Mouse (Mus musculus): ENCODE measurements at regions not wholly inside any gene's neighbourhood (a gene's known extent, or its start where the extent isn't known, plus 50 kb on each side); places are given as distances from the start of the nearest gene placed in this dataset.

DNA sequence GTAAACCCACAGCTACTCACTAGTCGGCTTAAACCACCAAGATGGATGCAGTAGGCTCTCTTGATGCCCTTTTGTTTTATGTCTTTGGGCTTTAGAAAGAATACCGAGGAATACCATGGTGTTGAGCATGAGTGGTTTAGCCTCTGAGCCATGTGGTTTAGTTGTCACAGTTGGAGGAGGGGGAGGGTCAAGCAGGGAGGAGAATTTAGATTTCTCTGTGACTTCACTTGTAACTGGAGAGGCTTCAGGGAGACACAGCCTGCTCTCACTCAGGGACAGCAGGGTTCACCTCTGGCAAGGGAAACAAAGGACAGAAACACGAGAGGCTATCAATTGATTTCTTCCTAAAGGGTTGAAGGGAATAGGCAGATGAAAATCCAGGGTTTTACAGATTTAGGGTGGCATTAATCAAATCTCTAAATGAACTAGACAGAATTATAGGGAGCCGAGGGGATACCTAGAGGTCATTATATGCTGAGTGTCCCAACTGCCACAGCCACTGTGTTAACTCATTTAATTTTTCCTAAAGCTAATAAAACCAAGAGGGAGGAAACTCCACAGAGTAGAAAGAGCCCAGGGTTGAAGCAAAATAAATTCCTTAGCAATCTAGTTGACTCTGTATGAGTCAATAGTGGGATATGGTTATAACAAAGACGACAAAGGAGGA lies 2113.7 kb upstream of the 5930422O12Rik start:
- DNase-seq: no peak

DNA sequence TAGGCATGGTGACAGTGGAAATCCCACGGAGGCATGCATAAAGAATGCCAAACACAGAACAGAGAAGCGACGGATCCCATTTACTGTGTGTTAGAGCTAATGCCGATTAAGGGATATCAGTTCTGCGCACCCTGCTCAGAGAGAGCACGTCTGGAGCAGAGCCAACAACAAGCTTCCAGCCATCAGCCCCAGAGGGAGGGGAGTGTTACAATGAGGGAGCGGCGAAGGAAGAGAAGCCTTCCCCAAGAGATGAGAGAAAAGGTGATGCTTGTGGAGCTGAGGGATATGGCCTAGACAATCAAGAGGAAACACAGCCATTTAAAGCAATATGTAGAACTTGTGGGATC lies 2113.2 kb upstream of the 5930422O12Rik start:
- no peak for DNase-seq

DNA sequence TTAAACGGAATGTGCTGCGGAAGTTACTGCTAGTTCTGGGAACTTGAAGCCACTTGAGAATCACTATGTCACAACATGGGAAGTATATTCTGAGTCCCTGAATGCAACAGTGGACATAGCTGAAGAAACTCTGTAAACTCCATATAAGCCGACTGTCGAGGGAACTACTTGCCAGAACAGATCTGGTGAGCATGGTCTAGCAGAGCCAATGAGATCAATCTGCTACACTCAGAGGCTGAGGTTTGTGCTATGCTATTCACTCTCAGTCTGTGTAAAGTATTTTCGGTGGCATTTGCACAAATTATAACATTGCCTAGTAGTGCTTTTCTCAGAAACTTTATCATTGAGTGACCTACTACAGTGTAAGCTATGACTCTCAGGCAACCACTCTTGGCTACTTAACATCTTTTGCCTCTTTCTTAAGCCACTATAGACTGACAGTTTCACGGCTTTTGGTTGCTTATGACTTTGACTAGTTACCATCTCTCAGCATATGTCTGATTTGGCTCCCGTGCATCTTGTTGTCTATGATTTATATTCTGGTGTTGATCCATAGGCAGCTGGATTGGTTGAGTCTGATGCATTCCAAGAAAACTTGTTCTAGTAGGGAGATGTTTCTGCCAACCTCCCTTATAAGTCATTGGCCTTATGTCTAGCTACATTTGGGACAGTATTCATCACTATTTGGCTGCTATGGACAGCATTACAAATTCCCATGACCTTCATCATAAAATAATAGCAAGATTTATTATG lies 2094.8 kb upstream of the 5930422O12Rik start:
- DNase-seq: no peak

DNA sequence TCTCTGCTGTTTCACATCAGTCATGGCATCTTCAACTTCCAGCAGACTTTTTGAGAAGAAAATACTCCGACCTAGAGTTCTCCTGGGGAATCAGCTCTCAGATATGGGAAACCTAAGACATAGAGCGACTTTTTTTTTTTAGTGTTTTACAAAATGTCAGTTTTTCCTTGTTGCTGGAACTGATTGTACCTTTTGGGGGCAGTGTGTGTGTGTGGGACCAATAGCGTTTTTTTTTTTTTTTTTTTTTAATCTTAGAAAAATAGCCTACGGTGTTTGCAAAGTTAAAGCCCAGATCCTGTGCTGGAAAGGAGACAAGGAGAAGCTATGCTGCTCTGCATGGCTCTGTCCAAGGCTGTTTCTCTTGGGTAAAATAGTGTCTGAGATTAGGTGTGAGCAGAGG lies 2080.0 kb upstream of the 5930422O12Rik start:
- DNase-seq: no peak

DNA sequence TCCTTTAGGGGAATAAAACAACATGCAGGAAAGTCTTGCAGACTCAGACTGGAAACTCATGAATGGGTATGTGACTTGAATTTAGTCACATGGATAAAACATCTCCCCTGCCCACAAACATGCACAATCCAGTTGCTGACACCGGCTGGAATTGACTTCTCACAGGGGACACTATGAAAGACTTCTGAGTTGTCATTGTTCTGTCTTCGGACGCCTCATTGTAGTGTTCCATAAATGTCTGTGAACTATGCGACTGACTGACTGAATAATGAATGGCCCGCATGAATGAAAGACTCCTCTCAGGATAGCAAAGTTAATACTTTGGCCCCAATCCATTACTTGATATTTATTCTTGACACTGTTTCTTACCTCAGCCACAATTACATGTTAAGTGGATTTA lies 2058.9 kb upstream of the 5930422O12Rik start:
- DNase-seq: no peak

DNA sequence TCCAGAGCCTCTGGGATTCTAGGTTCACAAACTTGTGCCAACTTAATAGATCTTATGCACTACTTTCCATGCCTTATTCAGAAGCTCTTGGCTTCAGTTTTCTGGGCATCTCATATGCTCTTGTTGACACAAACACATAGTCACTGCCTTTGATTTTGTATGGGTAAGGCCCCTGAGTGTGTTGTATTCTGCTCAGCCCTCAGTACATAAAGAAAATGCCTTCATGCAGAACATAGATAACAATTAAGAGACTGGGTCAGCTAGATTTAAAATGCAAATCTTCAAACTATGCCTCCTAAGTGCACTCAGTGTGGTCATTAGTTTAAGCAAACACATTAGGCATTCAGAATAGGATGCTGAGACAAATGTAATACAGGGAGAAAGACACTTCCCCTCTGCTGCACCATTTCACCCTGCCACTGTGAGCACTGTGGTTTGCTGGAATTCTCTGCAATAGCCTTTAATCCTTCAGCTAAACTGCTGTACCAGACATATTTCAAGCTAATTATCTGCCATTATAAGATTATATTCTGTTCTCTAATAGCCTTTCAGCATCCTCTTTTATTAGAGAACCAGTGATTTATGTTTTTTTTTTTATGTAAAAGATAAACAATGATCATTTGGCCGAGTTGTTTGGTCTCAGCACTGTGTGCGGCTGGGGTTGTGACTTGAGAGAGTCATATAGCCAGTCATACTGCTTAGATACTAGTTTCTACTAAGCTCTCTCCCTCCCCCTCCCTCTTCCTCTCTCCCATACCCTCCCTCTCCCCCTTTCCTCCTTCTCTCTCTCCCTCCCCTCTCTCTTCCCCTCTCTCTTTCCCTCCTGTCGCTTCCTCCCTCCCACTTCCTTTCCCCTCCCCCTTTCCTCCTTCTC lies 2058.1 kb upstream of the 5930422O12Rik start:
- DNase-seq: no peak

DNA sequence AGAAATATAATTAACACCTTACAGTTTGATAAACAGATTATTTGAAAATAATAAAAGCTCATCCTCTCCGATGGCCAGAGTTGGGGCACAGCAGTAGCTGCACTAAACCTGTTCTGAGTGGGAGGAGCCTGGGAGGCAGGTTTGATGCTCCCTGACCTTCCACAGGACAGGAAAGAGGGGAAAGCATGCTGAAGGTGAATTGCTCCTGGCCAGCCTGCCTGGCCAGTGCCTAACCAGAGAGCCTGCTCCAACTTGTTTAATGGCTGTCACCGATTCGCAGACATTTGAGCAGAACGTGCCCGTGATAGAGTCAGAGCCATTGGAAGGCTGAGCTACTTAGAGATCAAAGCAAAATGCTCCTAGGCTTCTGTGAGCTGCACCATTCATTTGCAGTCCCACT lies 2056.9 kb upstream of the 5930422O12Rik start:
- no peak for DNase-seq

DNA sequence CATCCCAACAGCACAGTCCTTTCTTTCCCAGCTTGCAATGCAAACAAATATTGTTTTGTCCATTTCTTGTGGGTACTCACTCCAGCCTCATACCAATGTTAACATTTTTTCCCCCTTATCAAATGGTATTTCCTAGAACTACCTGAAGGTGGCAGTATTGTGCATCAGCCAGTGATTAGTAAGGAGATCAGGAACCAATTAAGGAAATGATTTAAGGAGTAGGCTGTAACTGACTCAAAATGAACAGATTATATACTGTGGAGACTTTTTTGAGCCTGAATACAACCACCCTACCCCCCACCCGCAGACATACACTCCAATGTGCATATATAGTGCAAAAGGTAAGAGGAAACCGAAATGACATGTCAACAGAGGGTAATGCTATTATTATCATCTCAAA lies 2056.1 kb upstream of the 5930422O12Rik start:
- no peak for DNase-seq

DNA sequence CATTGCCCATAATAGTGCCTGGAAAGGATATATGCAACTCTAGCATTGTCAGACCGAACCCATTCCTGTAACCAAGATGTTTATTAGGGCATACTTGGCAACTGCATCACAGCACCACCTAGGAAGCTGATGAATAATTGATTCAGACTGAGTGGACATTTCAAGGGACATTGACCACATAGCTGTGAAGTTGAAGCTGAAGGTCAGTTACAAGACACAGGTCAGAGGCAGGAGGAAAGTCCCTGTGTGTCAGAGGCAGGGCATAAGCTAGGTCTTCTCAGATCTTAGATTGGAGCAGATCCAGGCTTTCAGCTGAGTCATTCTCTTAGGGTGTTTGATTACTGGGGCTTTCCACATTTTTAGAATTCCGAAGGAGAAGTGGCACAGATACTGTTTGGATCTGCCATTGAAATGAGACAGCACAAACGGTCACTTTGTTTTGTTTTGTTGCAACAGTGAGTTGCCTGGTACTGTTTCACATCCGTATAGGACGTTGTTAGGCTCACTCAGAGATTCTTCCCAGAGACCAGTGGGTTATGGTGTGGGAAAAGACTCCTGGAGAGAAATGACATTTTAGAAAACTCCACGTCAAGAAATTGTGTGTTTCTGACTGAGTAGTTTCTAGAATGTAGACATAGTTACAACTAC lies 2055.2 kb upstream of the 5930422O12Rik start:
- DNase-seq: peak; percentile 5 to 31

DNA sequence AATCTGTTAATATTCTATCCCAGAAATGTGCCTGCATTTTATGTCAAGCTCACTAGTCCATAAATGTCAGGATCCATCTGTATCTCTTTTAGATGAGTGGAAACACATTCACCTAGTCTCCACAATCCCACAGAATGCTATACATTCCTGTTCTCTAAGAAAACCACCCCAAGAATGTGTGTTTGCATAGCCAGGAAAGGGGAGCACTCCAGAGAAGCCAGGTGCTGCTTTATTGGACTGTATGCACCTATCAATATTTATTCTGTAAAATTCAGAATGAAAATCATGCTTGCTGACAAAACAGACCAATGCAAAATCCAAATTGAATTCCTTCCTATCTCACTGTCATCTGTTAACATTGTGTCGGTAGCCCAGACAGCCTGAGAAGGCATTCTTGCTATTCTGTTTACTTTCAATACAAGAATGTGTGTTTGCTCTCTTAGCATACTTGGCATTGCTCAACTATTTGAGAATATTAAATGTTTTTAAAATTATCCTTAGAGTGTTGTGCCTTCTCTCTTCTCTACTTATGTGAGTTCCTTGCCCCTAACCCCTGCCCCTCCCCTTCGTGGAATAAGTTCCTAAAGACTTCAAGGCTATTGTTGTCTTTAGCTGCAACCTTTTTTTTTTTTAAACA lies 2050.7 kb upstream of the 5930422O12Rik start:
- no peak for DNase-seq

DNA sequence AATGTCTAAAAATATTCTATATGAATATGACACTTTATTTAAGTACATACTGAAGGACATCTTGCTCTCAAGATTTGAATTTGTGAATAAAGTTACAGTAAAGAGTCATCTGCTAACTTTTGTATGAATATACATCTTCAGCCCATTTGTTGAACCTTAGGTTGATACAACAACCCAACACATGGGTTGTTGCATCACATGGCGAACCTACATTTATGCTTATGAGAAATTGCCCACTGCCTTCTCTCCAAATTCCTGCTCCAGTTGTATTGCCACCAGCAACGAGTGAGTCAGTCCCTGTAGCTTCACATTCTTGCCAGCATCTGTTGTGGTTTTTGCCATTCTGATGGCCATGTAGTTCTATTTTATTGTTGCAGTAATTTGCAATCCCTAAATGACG lies 2023.7 kb upstream of the 5930422O12Rik start:
- DNase-seq: no peak

DNA sequence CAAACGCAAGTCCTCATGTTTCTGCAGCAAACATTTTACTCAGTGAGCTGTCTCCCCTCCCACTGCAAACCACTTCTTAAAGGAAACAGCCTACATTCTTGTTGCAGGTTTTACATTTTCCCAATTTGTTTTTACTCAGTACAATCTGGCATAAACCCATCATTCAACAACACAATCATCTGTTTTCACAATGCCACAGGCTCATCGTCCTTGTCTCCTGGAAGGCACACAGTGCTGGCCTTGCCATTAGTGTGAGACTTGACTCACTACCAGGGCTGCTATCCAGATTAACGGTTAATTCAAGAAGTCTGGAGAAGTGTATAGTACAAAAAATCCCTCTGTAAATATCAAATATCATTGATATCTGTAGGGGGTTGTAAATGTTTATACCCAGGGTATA lies 2006.3 kb upstream of the 5930422O12Rik start:
- no peak for DNase-seq

DNA sequence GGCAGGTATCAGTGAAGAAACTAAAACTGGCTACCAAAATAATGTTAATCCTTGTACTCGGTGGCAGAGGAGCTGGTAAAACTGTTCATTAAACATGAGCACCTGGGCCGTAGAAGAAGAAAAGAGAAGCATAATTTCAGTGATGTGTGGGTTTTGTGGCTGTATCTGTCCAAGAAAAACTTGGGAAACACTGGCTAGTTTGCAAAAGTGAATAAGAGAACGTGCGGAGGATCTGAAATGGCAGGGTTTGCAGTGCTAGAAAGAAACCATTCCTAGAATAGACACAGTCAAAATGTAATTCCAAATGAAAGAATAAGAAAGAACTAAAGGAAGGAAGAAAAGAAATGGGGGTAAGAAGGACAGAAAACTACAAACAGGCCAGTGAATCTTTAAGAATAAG lies 2000.8 kb upstream of the 5930422O12Rik start:
- no peak for DNase-seq

DNA sequence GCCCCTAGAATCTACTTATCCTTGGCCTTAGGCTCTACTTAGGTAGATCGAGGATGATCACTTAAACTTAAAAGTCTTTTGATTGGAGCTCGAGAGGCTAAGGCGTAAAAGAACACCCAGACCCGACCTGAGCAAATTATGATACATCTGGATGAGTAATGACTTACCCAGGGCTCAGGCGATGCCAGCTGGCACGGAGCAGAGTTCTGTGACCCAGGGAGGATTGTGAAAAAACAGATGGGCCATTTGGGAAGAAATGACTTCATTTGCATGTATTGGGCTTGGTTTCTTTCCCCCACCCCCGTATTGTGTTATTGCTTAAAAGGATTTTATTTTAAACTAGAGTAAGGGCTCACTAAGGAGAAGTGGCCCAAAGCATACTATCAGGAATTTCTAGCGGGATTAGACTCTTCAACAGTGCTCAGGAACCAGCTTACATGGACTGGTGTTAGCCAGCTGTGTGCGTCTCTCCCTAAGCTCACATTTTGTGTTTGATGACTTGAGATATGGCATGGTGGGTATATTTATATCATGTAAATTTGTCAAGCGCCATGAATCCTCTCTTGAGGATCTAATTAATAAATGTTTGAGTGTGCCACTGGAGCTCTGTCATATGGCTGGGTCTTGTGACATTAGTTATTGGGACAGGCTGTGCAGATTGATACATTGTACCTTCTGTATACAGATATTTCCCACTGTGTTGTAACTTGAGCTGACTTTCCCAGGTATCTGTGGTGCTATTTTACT lies 1991.9 kb upstream of the 5930422O12Rik start:
- no peak for DNase-seq

DNA sequence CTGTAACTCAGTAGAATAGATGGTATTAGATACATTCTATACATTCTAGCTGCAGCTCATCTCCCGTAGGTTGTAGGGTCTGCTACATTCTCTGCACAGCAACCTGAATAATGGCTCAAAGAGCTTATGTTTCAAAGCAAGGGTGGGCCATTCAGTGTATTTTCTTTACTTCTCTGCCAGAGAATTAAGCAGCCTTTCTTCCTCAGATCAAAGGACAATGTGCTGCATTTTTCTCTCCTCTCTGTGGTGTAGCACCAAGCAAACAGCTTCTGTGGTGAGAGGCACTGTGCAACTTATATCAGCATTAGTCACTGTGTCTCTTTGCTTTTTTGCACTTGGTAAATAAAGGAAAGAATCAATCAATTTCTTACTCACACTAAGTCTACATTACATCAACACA lies 1983.7 kb upstream of the 5930422O12Rik start:
- no peak for DNase-seq

DNA sequence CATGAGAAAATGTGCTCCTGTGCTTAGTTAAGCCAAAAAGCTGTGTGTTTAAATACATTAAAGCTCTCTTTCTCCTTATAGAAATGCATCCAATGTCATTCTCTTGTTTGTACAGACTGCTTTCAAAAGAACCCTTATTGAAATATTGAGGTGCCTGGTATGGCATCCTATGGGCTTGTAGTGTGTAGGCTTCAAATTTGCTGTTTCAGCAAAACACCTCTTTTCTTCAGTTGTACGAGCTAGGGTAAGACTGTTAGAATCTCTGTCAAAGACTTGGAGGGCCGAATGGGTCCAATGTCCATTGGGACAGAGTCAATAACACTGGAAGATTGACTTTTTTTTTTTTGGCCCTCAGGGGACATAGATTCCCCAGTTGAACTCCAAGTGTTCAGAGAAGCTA lies 1980.5 kb upstream of the 5930422O12Rik start:
- DNase-seq: no peak

DNA sequence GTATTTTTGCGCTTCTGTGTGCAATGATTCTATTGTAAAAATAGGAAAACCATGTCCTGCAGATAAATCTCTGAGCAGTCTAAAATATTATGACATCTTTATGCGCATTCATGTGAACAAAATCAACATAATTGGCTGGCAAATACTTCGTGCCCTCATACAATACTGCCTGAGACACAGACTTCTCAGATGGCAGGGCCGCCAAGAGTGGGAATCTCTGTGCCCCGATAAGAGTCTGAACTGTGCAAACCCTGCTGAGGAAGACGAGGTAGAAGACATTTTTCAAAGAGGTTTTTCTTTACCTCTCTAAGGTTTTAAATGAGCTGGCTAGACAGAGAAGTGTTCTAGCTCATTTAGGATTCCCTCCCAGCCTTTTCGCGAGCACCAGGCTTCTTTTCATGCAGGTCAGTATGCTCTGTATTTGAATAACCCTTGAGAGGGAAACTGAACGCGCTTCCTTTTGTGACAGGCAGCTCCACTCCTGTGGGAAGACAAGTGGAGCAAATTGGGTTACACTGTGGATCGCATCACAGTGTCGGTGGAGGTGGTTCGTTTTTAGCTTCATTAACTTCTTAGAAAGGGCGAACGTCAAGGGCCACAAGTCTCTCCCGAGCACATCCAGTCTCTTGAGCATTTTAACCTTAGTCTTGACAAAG lies 1973.6 kb upstream of the 5930422O12Rik start:
- no peak for DNase-seq

DNA sequence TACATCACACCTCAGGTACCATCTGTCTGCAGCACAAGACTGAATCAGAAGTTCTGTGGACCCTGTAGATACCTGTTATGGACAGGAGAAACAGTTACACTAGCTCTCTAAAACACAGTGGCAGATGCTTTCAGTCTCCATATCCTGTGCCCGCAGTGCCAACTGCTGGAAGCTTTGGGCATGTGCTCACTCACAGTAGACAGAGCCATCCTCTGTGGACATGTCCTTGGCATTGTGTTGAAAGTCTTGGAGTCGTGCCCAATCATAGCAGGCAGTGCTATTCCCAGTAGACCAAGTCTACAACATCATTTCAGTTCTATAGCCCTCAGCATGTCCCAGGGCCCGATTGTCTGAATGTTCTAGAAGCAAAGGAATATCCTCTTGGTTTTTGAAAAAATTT lies 1968.2 kb upstream of the 5930422O12Rik start:
- peak in 1 of 2 experiments; percentile 2 for DNase-seq

Data from kidney, postnatal 36 days (tissue).